8 mouse cellular contexts compared by ENCODE assay signal in the genomic region with DNA sequence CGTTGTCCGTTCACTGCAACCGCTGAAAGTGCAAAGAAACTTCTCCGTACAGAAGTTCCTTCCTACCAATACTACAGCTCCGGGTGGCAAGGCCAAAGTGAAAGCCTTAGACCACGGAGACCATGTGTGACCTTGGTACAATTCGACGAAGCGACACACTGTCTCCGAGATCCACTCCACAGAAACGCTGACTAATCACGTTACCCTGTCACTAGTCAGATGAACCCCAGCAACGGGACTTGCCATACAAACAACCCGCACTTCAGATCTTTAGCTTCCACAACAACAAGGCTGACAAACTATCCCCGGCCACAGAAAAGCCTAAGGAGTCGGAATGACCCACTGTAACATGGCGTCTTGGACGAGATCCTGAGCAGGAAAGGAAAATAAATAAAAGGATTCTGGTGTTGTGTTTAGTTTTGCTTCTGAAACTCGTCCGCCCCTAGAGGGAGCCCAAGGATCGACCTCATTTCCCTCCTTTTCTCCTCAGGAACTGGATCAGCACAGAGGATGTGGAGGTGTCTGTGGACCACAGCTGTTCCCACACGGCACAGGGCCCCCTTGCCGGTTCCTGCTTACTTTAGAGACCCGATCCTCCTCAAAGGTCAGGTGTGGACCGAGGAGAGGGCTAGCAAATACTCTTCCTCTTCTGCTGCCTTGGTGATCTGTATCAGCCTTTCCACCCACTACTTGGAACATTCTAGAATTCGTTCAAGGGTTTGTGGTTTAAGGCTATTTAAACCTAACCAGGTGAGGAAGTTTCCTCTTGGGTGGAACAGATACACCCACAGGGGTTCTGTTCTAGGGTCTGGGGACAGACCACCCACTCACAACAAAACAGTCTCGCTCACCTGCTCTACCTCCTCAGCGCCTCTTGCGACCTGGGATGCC. TPM values are rescaled to one million over a fixed set of nuclear protein-coding genes. Genes with fewer than 3 reads are reported as not detected.
A peak's percentile ranks its signal among the peaks of the same experiment; 100 is the strongest.
DNase-seq lines count a peak whose midpoint lies in the region; ATAC-seq lines count a peak whose summit lies in the region.

No protein-coding gene starts in this region.

- ATAC-seq in forebrain, embryonic 14.5 days, result peak; percentile 43; the same call in 1 of the 2 replicates
- 0 out of 2 replicates have a peak, but pooled peaks have one; percentile 17 for ATAC-seq in heart, embryonic 16.5 days (replicated peaks; ENCODE audit: extremely low read depth, insufficient read depth, low FRiP score)

- DNase-seq in NIH3T3 (ENCODE audit: low read depth), result peak; percentile 83
- peak; percentile 48 for DNase-seq in c-Kit-positive CD71-positive TER-119-positive erythroid progenitor cells, embryonic 14.5 days (ENCODE audit: low spot score)
- peak; percentile 64 for DNase-seq in forebrain, embryonic 14.5 days (ENCODE audit: low spot score)
- peak; percentile 78 to 90 for DNase-seq in kidney, postnatal 36 days
- peak; percentile 73 to 79 for DNase-seq in lung, adult 18-20 months
- peak; percentile 63 for DNase-seq in ovary, adult 18-20 months (ENCODE audit: low spot score)
- DNase-seq in thymus, postnatal 4 days, result peak; percentile 76

- H3K4me1 ChIP-seq in forebrain, embryonic 14.5 days (ENCODE audit: control insufficient read depth, insufficient read depth, low read length), result no peaks in the 10 kb centered on the region
- H3K4me1 ChIP-seq in heart, embryonic 16.5 days (ENCODE audit: control insufficient read depth, insufficient read depth, low read length), result peaks cover 6% of the 10 kb centered on the region; the same call in 1 of the 2 replicates

- whole genome bisulfite sequencing in forebrain, embryonic 14.5 days, result 75% methylated on average over 29 of the region's 29 CpGs
- WGBS in heart, embryonic 16.5 days, result 58% methylated on average over 29 of the region's 29 CpGs

- no peak overlapping the region for H3K9ac ChIP-seq in forebrain, embryonic 14.5 days (ENCODE audit: low read length)
- no peak overlapping the region for H3K9ac ChIP-seq in heart, embryonic 16.5 days (ENCODE audit: low read length)

- no peak overlapping the region for H3K4me2 ChIP-seq in forebrain, embryonic 14.5 days (ENCODE audit: low read length)
- peak overlapping the region; percentile 29; the same call in 1 of the 2 replicates for H3K4me2 ChIP-seq in heart, embryonic 16.5 days (ENCODE audit: low read depth, low read length)

- H3K4me3 ChIP-seq in forebrain, embryonic 14.5 days (ENCODE audit: low read depth, low read length), result no peak overlapping the region
- H3K4me3 ChIP-seq in heart, embryonic 16.5 days (ENCODE audit: low read length), result 0 out of 2 replicates have a peak overlapping the region, but pooled peaks have one; percentile 6

- peaks cover 74% of the 10 kb centered on the region for H3K36me3 ChIP-seq in forebrain, embryonic 14.5 days (ENCODE audit: control insufficient read depth, insufficient read depth, low read length)
- H3K36me3 ChIP-seq in heart, embryonic 16.5 days (ENCODE audit: control insufficient read depth, insufficient read depth), result peaks cover 4% of the 10 kb centered on the region; the same call in 1 of the 2 replicates

- no peaks in the 10 kb centered on the region for H3K27me3 ChIP-seq in forebrain, embryonic 14.5 days (replicated peaks; ENCODE audit: control insufficient read depth, insufficient read depth, low read length)
- no peaks in the 10 kb centered on the region for H3K27me3 ChIP-seq in heart, embryonic 16.5 days (ENCODE audit: control insufficient read depth, insufficient read depth, low read length)

- H3K27ac ChIP-seq in forebrain, embryonic 14.5 days (ENCODE audit: low read depth, low read length), result no peak overlapping the region
- no peak overlapping the region for H3K27ac ChIP-seq in heart, embryonic 16.5 days (ENCODE audit: low read length)

- no peaks in the 10 kb centered on the region for H3K9me3 ChIP-seq in forebrain, embryonic 14.5 days (replicated peaks; ENCODE audit: control insufficient read depth, low read length)
- H3K9me3 ChIP-seq in heart, embryonic 16.5 days (replicated peaks; ENCODE audit: control insufficient read depth, low read length), result no peaks in the 10 kb centered on the region

RNA-seq across cellular contexts. Expression of gene Dzip1, which starts 14.7 kb away (rescaled TPM):
- polyA plus RNA-seq in forebrain, embryonic 14.5 days (2014; fragmentation: Nextera tagmentation; extraction: Ambion mirVana), result 30.2 and 40.4 TPM in 2 replicates
- 5.0 and 5.7 TPM in 2 replicates for polyA plus RNA-seq in heart, embryonic 16.5 days (2015; fragmentation: Nextera tagmentation; extraction: Ambion mirVana)

RNA-seq across cellular contexts. Expression of gene Dnajc3, which starts 27.2 kb away (rescaled TPM):
- 18.8 and 21.5 TPM in 2 replicates for polyA plus RNA-seq in forebrain, embryonic 14.5 days (2014; fragmentation: Nextera tagmentation; extraction: Ambion mirVana)
- 26.7 and 31.0 TPM in 2 replicates for polyA plus RNA-seq in heart, embryonic 16.5 days (2015; fragmentation: Nextera tagmentation; extraction: Ambion mirVana)
